ENCODE assay signal across 8 mouse cellular contexts in genomic region chr1:136017307-136017706, GRCm38 (mm10). TPM values are rescaled to one million over a fixed set of nuclear protein-coding genes. Genes with fewer than 3 reads are reported as not detected.
DNase-seq lines count a peak whose midpoint lies in the region; ATAC-seq lines count a peak whose summit lies in the region.

No protein-coding gene starts in this region.

- H3K36me3 ChIP-seq in heart, embryonic 13.5 days = peaks cover 27% of the 10 kb centered on the region
- peaks cover 4% of the 10 kb centered on the region for H3K36me3 ChIP-seq in embryonic facial prominence, embryonic 11.5 days (replicated peaks; ENCODE audit: control insufficient read depth, insufficient read depth, low read depth, low read length)
- peaks cover 3% of the 10 kb centered on the region for H3K36me3 ChIP-seq in midbrain, embryonic 16.5 days (ENCODE audit: control insufficient read depth, insufficient read depth, low read length)

- H3K4me1 ChIP-seq in heart, embryonic 13.5 days = peaks cover 43% of the 10 kb centered on the region
- no peaks in the 10 kb centered on the region for H3K4me1 ChIP-seq in embryonic facial prominence, embryonic 11.5 days (ENCODE audit: control insufficient read depth, insufficient read depth, low read length)
- H3K4me1 ChIP-seq in midbrain, embryonic 16.5 days (ENCODE audit: control insufficient read depth, insufficient read depth, low read length) = peaks cover 21% of the 10 kb centered on the region

- no peak for DNase-seq in heart, adult 8-10 months (ENCODE audit: low spot score)
- peak; percentile 59 for DNase-seq in embryonic facial prominence, embryonic 11.5 days (ENCODE audit: low spot score)
- peak; percentile 44 for DNase-seq in hindlimb bud, embryonic 11.5 days (ENCODE audit: extremely low spot score, low read depth, low spot score)
- DNase-seq in urinary bladder, adult 2 months (ENCODE audit: low spot score) = no peak
- DNase-seq in spleen, postnatal 14 days (ENCODE audit: low spot score in 2 of 2) = no peak
- no peak for DNase-seq in kidney, adult 18-20 months

- H3K4me3 ChIP-seq in heart, embryonic 13.5 days = peak overlapping the region; percentile 84
- no peak overlapping the region for H3K4me3 ChIP-seq in embryonic facial prominence, embryonic 11.5 days (ENCODE audit: low read depth, low read length)
- H3K4me3 ChIP-seq in midbrain, embryonic 16.5 days (ENCODE audit: low read depth, low read length) = no peak overlapping the region

- no peaks in the 10 kb centered on the region for H3K9me3 ChIP-seq in heart, embryonic 13.5 days
- H3K9me3 ChIP-seq in embryonic facial prominence, embryonic 11.5 days (replicated peaks; ENCODE audit: control insufficient read depth, low read length) = no peaks in the 10 kb centered on the region
- H3K9me3 ChIP-seq in midbrain, embryonic 16.5 days (replicated peaks; ENCODE audit: control insufficient read depth, low read length, poor library complexity, severe bottlenecking) = no peaks in the 10 kb centered on the region

- H3K27ac ChIP-seq in heart, embryonic 13.5 days (replicated peaks) = 0 out of 2 replicates have a peak overlapping the region, but pooled peaks have one; percentile 17
- no peak overlapping the region; the same call in 1 of the 2 replicates for H3K27ac ChIP-seq in embryonic facial prominence, embryonic 11.5 days (replicated peaks; ENCODE audit: low read depth, low read length)
- peak overlapping the region; percentile 74; the same call in 1 of the 2 replicates for H3K27ac ChIP-seq in midbrain, embryonic 16.5 days (ENCODE audit: low read length)

- peak overlapping the region; percentile 95 for H3K4me2 ChIP-seq in heart, embryonic 13.5 days
- no peak overlapping the region for H3K4me2 ChIP-seq in embryonic facial prominence, embryonic 11.5 days (ENCODE audit: low read depth, low read length)
- H3K4me2 ChIP-seq in midbrain, embryonic 16.5 days (ENCODE audit: low read length) = 0 out of 2 replicates have a peak overlapping the region, but pooled peaks have one; percentile 30

- 78% methylated on average over 2 of the region's 2 CpGs for WGBS in heart, embryonic 13.5 days
- WGBS in embryonic facial prominence, embryonic 11.5 days = 49% methylated on average over 2 of the region's 2 CpGs
- 72% methylated on average over 2 of the region's 2 CpGs for WGBS in midbrain, embryonic 16.5 days

- peak overlapping the region; percentile 93 for H3K9ac ChIP-seq in heart, embryonic 13.5 days
- no peak overlapping the region for H3K9ac ChIP-seq in embryonic facial prominence, embryonic 11.5 days (replicated peaks; ENCODE audit: low read length)
- 0 out of 2 replicates have a peak overlapping the region, but pooled peaks have one; percentile 11 for H3K9ac ChIP-seq in midbrain, embryonic 16.5 days (ENCODE audit: low read depth, low read length)

- ATAC-seq in heart, embryonic 13.5 days (ENCODE audit: extremely low read depth, insufficient number of reproducible peaks, low FRiP score, low TSS enrichment) = no peak
- ATAC-seq in embryonic facial prominence, embryonic 11.5 days (replicated peaks; ENCODE audit: insufficient number of reproducible peaks, low FRiP score, low TSS enrichment, low read depth) = peak; percentile 61; the same call in 1 of the 2 replicates
- peak; percentile 59; the same call in 1 of the 2 replicates for ATAC-seq in midbrain, embryonic 16.5 days

- no peaks in the 10 kb centered on the region for H3K27me3 ChIP-seq in heart, embryonic 13.5 days (replicated peaks)
- no peaks in the 10 kb centered on the region for H3K27me3 ChIP-seq in embryonic facial prominence, embryonic 11.5 days (ENCODE audit: control insufficient read depth, insufficient read depth, low read length)
- H3K27me3 ChIP-seq in midbrain, embryonic 16.5 days (ENCODE audit: control insufficient read depth, insufficient read depth, low read depth, low read length) = no peaks in the 10 kb centered on the region

RNA-seq across cellular contexts. Expression of gene Tmem9, which starts 9.4 kb away (rescaled TPM):
- polyA plus RNA-seq in heart, embryonic 13.5 days (2015; fragmentation: Nextera tagmentation; extraction: Ambion mirVana) = 123 and 138 TPM in 2 replicates
- 10 to 100 TPM; 12.6 to 21.0 (median 17.3) TPM for total RNA-seq in heart, adult 8-10 months (2022)
- 73.4 and 74.4 TPM in 2 replicates for polyA plus RNA-seq in embryonic facial prominence, embryonic 11.5 days (2014; fragmentation: Nextera tagmentation; extraction: Ambion mirVana)
- 147 and 169 TPM in 2 replicates for polyA plus RNA-seq in midbrain, embryonic 16.5 days (2015; fragmentation: Nextera tagmentation; extraction: Ambion mirVana)
- polyA plus RNA-seq in urinary bladder, adult 2 months (2012; rRNA removed) = 52.4 and 55.4 TPM in 2 replicates

RNA-seq across cellular contexts. Expression of gene Igfn1, which starts 11.2 kb away (rescaled TPM):
- not detected in 2 replicates for polyA plus RNA-seq in heart, embryonic 13.5 days (2015; fragmentation: Nextera tagmentation; extraction: Ambion mirVana)
- total RNA-seq in heart, adult 8-10 months (2022) = under 1 TPM; 0.05 to 0.16 (median 0.10) TPM
- polyA plus RNA-seq in embryonic facial prominence, embryonic 11.5 days (2014; fragmentation: Nextera tagmentation; extraction: Ambion mirVana) = not detected in 2 replicates
- 0.11 TPM in 1 of 2 replicates, not detected in the other for polyA plus RNA-seq in midbrain, embryonic 16.5 days (2015; fragmentation: Nextera tagmentation; extraction: Ambion mirVana)
- polyA plus RNA-seq in urinary bladder, adult 2 months (2012; rRNA removed) = not detected in 2 replicates

RNA-seq across cellular contexts. Expression of gene Ascl5, which starts 33.3 kb away (rescaled TPM):
- polyA plus RNA-seq in heart, embryonic 13.5 days (2015; fragmentation: Nextera tagmentation; extraction: Ambion mirVana) = not detected in 2 replicates
- total RNA-seq in heart, adult 8-10 months (2022) = not detected
- 0.42 TPM in 1 of 2 replicates, not detected in the other for polyA plus RNA-seq in embryonic facial prominence, embryonic 11.5 days (2014; fragmentation: Nextera tagmentation; extraction: Ambion mirVana)
- polyA plus RNA-seq in midbrain, embryonic 16.5 days (2015; fragmentation: Nextera tagmentation; extraction: Ambion mirVana) = not detected in 2 replicates
- polyA plus RNA-seq in urinary bladder, adult 2 months (2012; rRNA removed) = not detected in 2 replicates

RNA-seq across cellular contexts. Expression of gene Cacna1s, which starts 35.2 kb away (rescaled TPM):
- 0.19 and 0.45 TPM in 2 replicates for polyA plus RNA-seq in heart, embryonic 13.5 days (2015; fragmentation: Nextera tagmentation; extraction: Ambion mirVana)
- total RNA-seq in heart, adult 8-10 months (2022) = 10 to 100 TPM; 15.3 to 19.4 (median 18.4) TPM
- 0.10 TPM in 1 of 2 replicates, not detected in the other for polyA plus RNA-seq in embryonic facial prominence, embryonic 11.5 days (2014; fragmentation: Nextera tagmentation; extraction: Ambion mirVana)
- 0.39 and 1.3 TPM in 2 replicates for polyA plus RNA-seq in midbrain, embryonic 16.5 days (2015; fragmentation: Nextera tagmentation; extraction: Ambion mirVana)
- 0.08 and 0.27 TPM in 2 replicates for polyA plus RNA-seq in urinary bladder, adult 2 months (2012; rRNA removed)

Comparison
In these comparisons a context has a peak if more than half of its experiments do, and no peak if none do; other contexts are left out.
1. DNase-seq: peak in embryonic facial prominence, embryonic 11.5 days (single experiment) and hindlimb bud, embryonic 11.5 days (single experiment); none in heart, adult 8-10 months (single experiment), urinary bladder, adult 2 months (single experiment), spleen, postnatal 14 days (0 of 2) and kidney, adult 18-20 months (single experiment).